In genomic region chr6:87759850-87760249, GRCm38 (mm10) we compare ENCODE assay signal across 24 mouse cellular contexts. TPM values are rescaled to one million over a fixed set of nuclear protein-coding genes. Genes with fewer than 3 reads are reported as not detected.
DNase-seq lines count a peak whose midpoint lies in the region; ATAC-seq and TF ChIP-seq lines count a peak whose summit lies in the region.
"Had no signal": no experiment of that assay in that cellular context is flagged by ENCODE, and none has a peak within 500 bp of the region (broad histone marks: within the 10 kb centered on the region; RNA-seq: fewer than 3 reads in every experiment).

No protein-coding gene starts in this region.

- H3K4me1 ChIP-seq in kidney, adult 2 months (ENCODE audit: control insufficient read depth, insufficient read depth, low read length): peaks cover 7% of the 10 kb centered on the region
- no peaks in the 10 kb centered on the region for H3K4me1 ChIP-seq in kidney, embryonic 15.5 days
- H3K4me1 ChIP-seq in liver, embryonic 11.5 days (replicated peaks; ENCODE audit: control insufficient read depth, insufficient read depth, low read length): peaks cover 11% of the 10 kb centered on the region
- H3K4me1 ChIP-seq in stomach, embryonic 16.5 days (ENCODE audit: control insufficient read depth, insufficient read depth, low read length): no peaks in the 10 kb centered on the region
- H3K4me1 ChIP-seq: forebrain, embryonic 10.5 days; heart, embryonic 12.5 days; hindbrain, embryonic 10.5 days; limb, embryonic 15.5 days; neural tube, embryonic 12.5 days had no signal

- no peak overlapping the region for H3K4me2 ChIP-seq in kidney, embryonic 15.5 days
- no peak overlapping the region for H3K4me2 ChIP-seq in liver, embryonic 11.5 days
- no peak overlapping the region for H3K4me2 ChIP-seq in stomach, embryonic 16.5 days (ENCODE audit: low read depth, low read length)
- H3K4me2 ChIP-seq: heart, embryonic 12.5 days; limb, embryonic 15.5 days; neural tube, embryonic 12.5 days had no signal

- no peaks in the 10 kb centered on the region for H3K36me3 ChIP-seq in kidney, adult 2 months (ENCODE audit: control insufficient read depth, insufficient read depth, low read length)
- H3K36me3 ChIP-seq in kidney, embryonic 15.5 days: no peaks in the 10 kb centered on the region
- no peaks in the 10 kb centered on the region for H3K36me3 ChIP-seq in liver, embryonic 11.5 days (ENCODE audit: control insufficient read depth, insufficient read depth, low read length)
- H3K36me3 ChIP-seq in stomach, embryonic 16.5 days (ENCODE audit: control insufficient read depth, insufficient read depth, low read length): no peaks in the 10 kb centered on the region
- H3K36me3 ChIP-seq: forebrain, embryonic 10.5 days; heart, embryonic 12.5 days; limb, embryonic 15.5 days had no signal

- H3K27me3 ChIP-seq in kidney, adult 2 months (replicated peaks; ENCODE audit: control insufficient read depth, insufficient read depth, low read length): no peaks in the 10 kb centered on the region
- H3K27me3 ChIP-seq in kidney, embryonic 15.5 days: no peaks in the 10 kb centered on the region
- no peaks in the 10 kb centered on the region for H3K27me3 ChIP-seq in liver, embryonic 11.5 days (replicated peaks; ENCODE audit: control insufficient read depth, insufficient read depth, low read length)
- no peaks in the 10 kb centered on the region for H3K27me3 ChIP-seq in stomach, embryonic 16.5 days (ENCODE audit: control insufficient read depth, insufficient read depth, low read length)
- H3K27me3 ChIP-seq: heart, embryonic 12.5 days; limb, embryonic 15.5 days; neural tube, embryonic 12.5 days had no signal

- no peak for TF ChIP-seq POLR2A in kidney, adult 2 months (IDR thresholded peaks at IDR 0.05; ENCODE audit: low read depth, low read length)

- no peak overlapping the region for H3K27ac ChIP-seq in kidney, adult 2 months (ENCODE audit: insufficient read depth, low read depth, low read length)
- no peak overlapping the region for H3K27ac ChIP-seq in kidney, embryonic 15.5 days
- peak overlapping the region; percentile 28; the same call in 1 of the 2 replicates for H3K27ac ChIP-seq in liver, embryonic 11.5 days (ENCODE audit: low read depth, low read length)
- no peak overlapping the region for H3K27ac ChIP-seq in stomach, embryonic 16.5 days (ENCODE audit: low read length)
- H3K27ac ChIP-seq: forebrain, embryonic 10.5 days; hindbrain, embryonic 10.5 days; limb, embryonic 15.5 days; neural tube, embryonic 12.5 days had no signal

- no peak for TF ChIP-seq CTCF in kidney, adult 2 months (conservative IDR thresholded peaks at IDR 0.05; ENCODE audit: insufficient read depth, insufficient read length, low read depth, low read length)

- H3K4me3 ChIP-seq in kidney, adult 2 months (ENCODE audit: insufficient read depth, low read depth, low read length): no peak overlapping the region
- no peak overlapping the region for H3K4me3 ChIP-seq in kidney, embryonic 15.5 days (replicated peaks)
- H3K4me3 ChIP-seq in liver, embryonic 11.5 days (ENCODE audit: low read depth, low read length): no peak overlapping the region
- H3K4me3 ChIP-seq in stomach, embryonic 16.5 days (replicated peaks; ENCODE audit: low read length): no peak overlapping the region
- H3K4me3 ChIP-seq: forebrain, embryonic 10.5 days; heart, embryonic 12.5 days; hindbrain, embryonic 10.5 days; limb, embryonic 15.5 days; neural tube, embryonic 12.5 days had no signal

- DNase-seq in heart, adult 11 months: peak; percentile 59
- DNase-seq in heart, adult 9 months (ENCODE audit: low spot score in 2 of 2): no peak
- peak; percentile 49 for DNase-seq in kidney, adult 2 months
- DNase-seq in liver, embryonic 11.5 days (ENCODE audit: low spot score): no peak
- no peak for DNase-seq in spleen, adult 12 weeks (ENCODE audit: low spot score)
- DNase-seq in neural tube, embryonic 10.5 days (ENCODE audit: extremely low spot score, low spot score): no peak
- DNase-seq: adrenal gland, postnatal 36 days; cerebellum, adult 11-12 months; cerebellum, postnatal 14 days; heart, postnatal 10 days; left cerebral cortex, postnatal 4 days; lung, postnatal 4 days; midbrain, embryonic 14.5 days; retina, postnatal 1 day; right cerebral cortex, postnatal 25 days; thymus, postnatal 25 days had no signal

- WGBS in kidney, adult 2 months: 29% methylated on average over 3 of the region's 3 CpGs
- WGBS in kidney, embryonic 15.5 days: 63% methylated on average over 3 of the region's 3 CpGs
- 64% methylated on average over 3 of the region's 3 CpGs for WGBS in liver, embryonic 11.5 days
- WGBS in stomach, embryonic 16.5 days: 34% methylated on average over 3 of the region's 3 CpGs

- no peak overlapping the region for H3K9ac ChIP-seq in kidney, embryonic 15.5 days
- H3K9ac ChIP-seq in liver, embryonic 11.5 days (ENCODE audit: low read depth, low read length): no peak overlapping the region
- no peak overlapping the region for H3K9ac ChIP-seq in stomach, embryonic 16.5 days (ENCODE audit: low read length)
- H3K9ac ChIP-seq: heart, embryonic 12.5 days; limb, embryonic 15.5 days; neural tube, embryonic 12.5 days had no signal

- H3K9me3 ChIP-seq in kidney, embryonic 15.5 days (replicated peaks): no peaks in the 10 kb centered on the region
- no peaks in the 10 kb centered on the region for H3K9me3 ChIP-seq in liver, embryonic 11.5 days (ENCODE audit: control insufficient read depth, low read length)
- H3K9me3 ChIP-seq in stomach, embryonic 16.5 days (replicated peaks; ENCODE audit: control insufficient read depth, low read length): no peaks in the 10 kb centered on the region
- H3K9me3 ChIP-seq: forebrain, embryonic 10.5 days; heart, embryonic 12.5 days; hindbrain, embryonic 10.5 days; limb, embryonic 15.5 days; neural tube, embryonic 12.5 days had no signal

- ATAC-seq in kidney, embryonic 15.5 days (replicated peaks; ENCODE audit: low FRiP score): no peak
- ATAC-seq in liver, embryonic 11.5 days (replicated peaks; ENCODE audit: low FRiP score): no peak
- 0 out of 2 replicates have a peak, but pooled peaks have one; percentile 10 for ATAC-seq in stomach, embryonic 16.5 days (ENCODE audit: insufficient read depth, low FRiP score)
- ATAC-seq: hindbrain, embryonic 16.5 days had no signal

RNA-seq across cellular contexts. Expression of gene Gp9, which starts 18.0 kb away (rescaled TPM):
- polyA plus RNA-seq in kidney, adult 2 months (2012; rRNA removed): 0.66 and 1.1 TPM in 2 replicates
- 1.9 and 2.0 TPM in 2 replicates for polyA plus RNA-seq in kidney, embryonic 15.5 days (2015; fragmentation: Nextera tagmentation; extraction: Ambion mirVana)
- polyA plus RNA-seq in liver, embryonic 11.5 days (2014; fragmentation: Nextera tagmentation; extraction: Ambion mirVana): 37.2 and 37.3 TPM in 2 replicates
- polyA plus RNA-seq in stomach, embryonic 16.5 days (2015; fragmentation: Nextera tagmentation; extraction: Ambion mirVana): 1.2 and 1.4 TPM in 2 replicates

RNA-seq across cellular contexts. Expression of gene Efcc1, which starts 29.2 kb away (rescaled TPM):
- polyA plus RNA-seq in kidney, adult 2 months (2012; rRNA removed): 2.7 and 3.0 TPM in 2 replicates
- polyA plus RNA-seq in kidney, embryonic 15.5 days (2015; fragmentation: Nextera tagmentation; extraction: Ambion mirVana): 1.4 and 1.5 TPM in 2 replicates
- polyA plus RNA-seq in liver, embryonic 11.5 days (2014; fragmentation: Nextera tagmentation; extraction: Ambion mirVana): 0.45 and 0.57 TPM in 2 replicates
- polyA plus RNA-seq in stomach, embryonic 16.5 days (2015; fragmentation: Nextera tagmentation; extraction: Ambion mirVana): 0.90 and 1.3 TPM in 2 replicates

RNA-seq across cellular contexts. Expression of gene Rab43, which starts 52.1 kb away (rescaled TPM):
- polyA plus RNA-seq in kidney, adult 2 months (2012; rRNA removed): 49.5 and 52.0 TPM in 2 replicates
- polyA plus RNA-seq in kidney, embryonic 15.5 days (2015; fragmentation: Nextera tagmentation; extraction: Ambion mirVana): 12.6 and 12.7 TPM in 2 replicates
- 20.4 and 21.4 TPM in 2 replicates for polyA plus RNA-seq in liver, embryonic 11.5 days (2014; fragmentation: Nextera tagmentation; extraction: Ambion mirVana)
- polyA plus RNA-seq in stomach, embryonic 16.5 days (2015; fragmentation: Nextera tagmentation; extraction: Ambion mirVana): 8.9 and 10.7 TPM in 2 replicates

Comparison
In these comparisons a context has a peak if more than half of its experiments do, and no peak if none do; other contexts are left out.
1. DNase-seq: peak in heart, adult 11 months (single experiment) and kidney, adult 2 months (single experiment); none in heart, adult 9 months (0 of 2), liver, embryonic 11.5 days (single experiment), spleen, adult 12 weeks (single experiment) and neural tube, embryonic 10.5 days (single experiment).
2. RNA of gene Gp9, which starts 18.0 kb away (polyA plus RNA-seq): 37.2 to 37.3 TPM in liver, embryonic 11.5 days; 1.9 to 2.0 TPM in kidney, embryonic 15.5 days, 1.2 to 1.4 TPM in stomach, embryonic 16.5 days and 0.66 to 1.1 TPM in kidney, adult 2 months; every median in the first group is over 10 times any median in the second.